Mouse (Mus musculus) Patski (cell line): ENCODE results near the gene Trim33. TPM values are rescaled to one million over a fixed set of nuclear protein-coding genes. Genes with fewer than 3 reads are reported as not detected.
A peak's percentile ranks its signal among the peaks of the same experiment; 100 is the strongest.

Experiments
- ATAC-seq: fragments of 100-300 bp; one replicate; pipeline ENCODE4 v1.8.0; 2021
- CTCF ChIA-PET: fragments of 350-600 bp; sonication (Branson Sonifier 250); formaldehyde crosslinking; loops from one replicate; lab custom pipeline; 2022; ENCODE audit warnings: inconsistent platforms; lab: Charles Lee
- POLR2A ChIA-PET: fragments of 350-600 bp; sonication (Branson Sonifier 250); formaldehyde crosslinking; loops from one replicate; lab custom pipeline; 2022; ENCODE audit warnings: antibody characterized with exemption, inconsistent platforms; lab: Charles Lee
- DNase-seq: peaks from one replicate; pipeline ENCODE4 v3.0.0-alpha.2; 2011; ENCODE audit warnings: low read depth, low spot score
- H3K27me3 ChIP-seq: fragments of 371-371 bp; one replicate; pipeline ENCODE4 v1.5.1; 2021
- CTCF ChIP-seq: fragments of 100-300 bp; IDR thresholded peaks from one replicate; pipeline ENCODE4 v1.5.1; 2021
- in situ Hi-C: fragments of 300-500 bp; cut with MboI; formaldehyde crosslinking; loops from 3 replicates; pipeline ENCODE4 v1.11.1; 2018; ENCODE audit warnings: low pct_unique_long_range_greater_than_20kb, mixed read lengths
- polyA plus RNA-seq: library from polyadenylated mRNA; unstranded; gene quantifications from one replicate; pipeline ENCODE4 v1.2.3, GENCODE M21; 2021

Trim33 gene
- 47.3 TPM for polyA plus RNA-seq

- in situ Hi-C loops: no loop called here
- peak; percentile 64 for DNase-seq
- ChIA-PET POLR2A (interaction anchor here (0.6 to 1.7 kb wide), 10 partner anchors 9 to 97 kb away, joined by 3 to 7 read pairs (median 3); no protein-coding TSS in a partner anchor), CTCF (interaction anchor here (0.9 to 1.6 kb wide), 4 partner anchors 11 to 179 kb away, joined by 3 to 6 read pairs (median 4); no protein-coding TSS in a partner anchor)
- H3K27me3 ChIP-seq: no peaks in the 10 kb centered on the region
- no peak for TF ChIP-seq CTCF
- ATAC-seq: peak; percentile 67
These were observed at the start of gene Trim33 for GRCm38 (mm10) chr3:103279182-103280149. TSS of gene Trim33 (plus strand) at chr3:103279293.

- POLR2A ChIA-PET: interaction anchor here (0.6 kb wide), 1 partner anchor 100 kb away, joined by 3 read pairs; no protein-coding TSS in a partner anchor
- CTCF ChIA-PET: interaction anchor here (0.7 kb wide), 1 partner anchor 11 kb away, joined by 3 read pairs; no protein-coding TSS in a partner anchor
- no peaks in the 10 kb centered on the region for H3K27me3 ChIP-seq
- in situ Hi-C loops: no loop called here
- DNase-seq (no peak), ATAC-seq (no peak)
- peak; percentile 19 for TF ChIP-seq CTCF
These were observed 46.7 kb upstream of the Trim33 start for GRCm38 (mm10) chr3:103232398-103232797.

GRCm38 (mm10) chr3:103241524-103241923 is 37.6 kb upstream of the Trim33 start:
- TF ChIP-seq CTCF: no peak
- no peak for ATAC-seq
- no peaks in the 10 kb centered on the region for H3K27me3 ChIP-seq
- DNase-seq: peak; percentile 47
- POLR2A ChIA-PET: no interaction called here
- in situ Hi-C loops: no loop called here
- CTCF ChIA-PET: no interaction called here

GRCm38 (mm10) chr3:103242156-103242555 is 36.9 kb upstream of the Trim33 start:
- ChIA-PET POLR2A (no interaction called here), CTCF (no interaction called here)
- no peaks in the 10 kb centered on the region for H3K27me3 ChIP-seq
- DNase-seq: no peak
- ATAC-seq: no peak
- in situ Hi-C loops: no loop called here
- no peak for TF ChIP-seq CTCF

- H3K27me3 ChIP-seq: no peaks in the 10 kb centered on the region
- in situ Hi-C loops: no loop called here
- CTCF ChIA-PET: interaction anchor here (1.2 to 1.9 kb wide), 2 partner anchors 12 to 36 kb away, joined by 3 to 6 read pairs; partner anchors contain the start of gene Trim33
- no peak for ATAC-seq
- POLR2A ChIA-PET: interaction anchor here (0.6 kb wide), 1 partner anchor 71 kb away, joined by 3 read pairs; no protein-coding TSS in a partner anchor
- TF ChIP-seq CTCF: no peak
- no peak for DNase-seq
These were observed 35.6 kb upstream of the Trim33 start for GRCm38 (mm10) chr3:103243491-103243890.

- no peaks in the 10 kb centered on the region for H3K27me3 ChIP-seq
- TF ChIP-seq CTCF: no peak
- ATAC-seq (no peak), DNase-seq (no peak)
- CTCF ChIA-PET: interaction anchor here (0.9 kb wide), 1 partner anchor 11 kb away, joined by 3 read pairs; no protein-coding TSS in a partner anchor
- in situ Hi-C loops: no loop called here
- POLR2A ChIA-PET: no interaction called here
These were observed 32.3 kb upstream of the Trim33 start for GRCm38 (mm10) chr3:103246627-103247260.

GRCm38 (mm10) chr3:103256089-103256819 is 22.8 kb upstream of the Trim33 start:
- CTCF ChIA-PET: interaction anchor here (1.4 kb wide), 1 partner anchor 16 kb away, joined by 3 read pairs; no protein-coding TSS in a partner anchor
- POLR2A ChIA-PET: no interaction called here
- no peak for DNase-seq
- in situ Hi-C loops: no loop called here
- no peaks in the 10 kb centered on the region for H3K27me3 ChIP-seq
- no peak for ATAC-seq
- TF ChIP-seq CTCF: no peak

- DNase-seq: no peak
- in situ Hi-C loops: no loop called here
- POLR2A ChIA-PET: no interaction called here
- no peak for TF ChIP-seq CTCF
- CTCF ChIA-PET: no interaction called here
- no peak for ATAC-seq
- no peaks in the 10 kb centered on the region for H3K27me3 ChIP-seq
These were observed 16.2 kb upstream of the Trim33 start for GRCm38 (mm10) chr3:103262802-103263417.

GRCm38 (mm10) chr3:103278561-103279181 is 422 bp upstream of the Trim33 start:
- no peaks in the 10 kb centered on the region for H3K27me3 ChIP-seq
- ATAC-seq (no peak), DNase-seq (no peak)
- no peak for TF ChIP-seq CTCF
- CTCF ChIA-PET: interaction anchor here (0.9 to 1.4 kb wide), 3 partner anchors 10 to 178 kb away, joined by 3 to 6 read pairs (median 5); no protein-coding TSS in a partner anchor
- in situ Hi-C loops: no loop called here
- POLR2A ChIA-PET: interaction anchor here (0.7 to 1.0 kb wide), 5 partner anchors 9 to 98 kb away, joined by 3 to 4 read pairs (median 3); no protein-coding TSS in a partner anchor
